Mouse (Mus musculus) urinary bladder, postnatal 4 days (tissue): ENCODE measurements around the gene Aldh1a2.

Experiments
- DNase-seq, 2 experiments: peaks; one replicate each; pipeline ENCODE4 v3.0.0; 2021 to 2022; ENCODE audit warnings: low spot score in 2 of 2

The Aldh1a2 gene

DNA sequence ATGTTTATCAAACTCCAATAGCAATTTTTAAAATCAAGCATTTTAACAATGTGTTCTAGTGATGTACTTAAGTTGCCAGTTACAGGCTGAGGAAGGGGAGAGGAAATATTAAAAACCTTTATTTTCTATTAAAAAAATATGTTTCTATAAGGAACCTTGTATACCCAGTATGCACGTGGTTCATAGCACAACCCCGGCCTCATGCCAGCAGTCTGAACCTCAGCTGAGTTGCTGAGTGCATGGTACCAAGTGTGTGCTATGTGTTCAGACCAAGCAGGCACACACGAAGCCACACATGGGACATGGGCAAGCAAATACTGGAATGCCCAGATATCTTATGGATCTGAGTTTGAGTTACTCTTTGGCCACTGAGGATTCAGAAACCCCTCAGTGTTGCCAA, 74.2 kb downstream of the Aldh1a2 start:
- no peak for DNase-seq

DNA sequence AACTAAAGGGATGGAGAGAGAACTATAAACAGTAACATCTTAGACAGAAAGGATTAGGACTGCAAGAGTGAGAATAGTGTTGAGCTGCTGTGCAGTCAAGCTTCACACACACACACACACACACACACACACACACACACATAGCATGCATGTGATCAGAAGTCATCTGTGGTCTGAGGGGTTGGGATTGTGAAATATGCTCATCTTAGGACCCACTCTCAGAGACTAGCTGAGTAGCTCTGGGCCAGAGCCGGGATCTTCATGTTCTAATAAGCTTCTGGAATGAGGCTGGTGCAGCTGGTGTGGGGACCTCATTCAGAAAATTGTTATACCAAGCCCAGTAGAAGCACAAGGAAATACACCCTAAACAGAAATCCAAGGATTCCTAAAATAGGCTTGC, 75.1 kb downstream of the Aldh1a2 start:
- DNase-seq, result no peak

DNA sequence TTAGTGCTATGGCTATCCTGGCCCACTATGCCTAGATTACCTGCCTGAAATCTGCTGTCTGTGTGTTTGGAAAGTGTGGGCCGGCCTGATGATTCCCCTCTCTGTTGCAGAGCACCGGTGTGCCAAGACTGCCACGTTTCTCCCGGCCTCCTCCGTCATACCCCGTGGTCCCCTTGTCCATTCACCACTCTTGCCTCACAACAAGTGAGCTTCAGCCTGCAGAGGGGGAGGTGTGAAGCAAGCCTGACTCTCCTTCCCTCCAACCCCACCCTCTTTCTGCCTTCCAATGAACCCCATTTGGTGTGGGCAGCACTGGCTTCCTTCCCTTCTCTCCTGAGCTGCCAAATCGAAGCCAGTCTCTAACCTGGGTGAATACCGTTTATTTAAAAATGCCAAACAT, 79.9 kb downstream of the Aldh1a2 start:
- no peak for DNase-seq

DNA sequence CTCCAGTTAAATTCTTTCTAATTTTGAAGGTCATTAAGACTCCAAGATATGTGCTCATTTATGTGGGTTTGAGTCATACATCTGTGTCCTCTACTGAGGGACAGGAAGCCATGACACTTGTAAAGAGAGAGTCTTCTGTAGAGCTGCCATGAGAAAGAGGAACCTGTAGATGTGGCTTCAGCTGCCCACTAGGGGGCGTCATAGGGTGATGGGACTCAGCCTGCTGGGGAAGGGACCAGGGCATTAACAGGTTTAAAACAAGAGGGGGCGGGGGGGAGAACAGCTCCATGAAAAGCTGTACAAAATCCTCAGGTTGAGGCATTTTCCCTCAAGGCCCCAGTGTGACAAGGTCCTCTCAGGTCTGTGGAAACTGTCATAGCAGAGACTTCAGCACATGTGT, 88.0 kb downstream of the Aldh1a2 start:
- DNase-seq, result no peak

DNA sequence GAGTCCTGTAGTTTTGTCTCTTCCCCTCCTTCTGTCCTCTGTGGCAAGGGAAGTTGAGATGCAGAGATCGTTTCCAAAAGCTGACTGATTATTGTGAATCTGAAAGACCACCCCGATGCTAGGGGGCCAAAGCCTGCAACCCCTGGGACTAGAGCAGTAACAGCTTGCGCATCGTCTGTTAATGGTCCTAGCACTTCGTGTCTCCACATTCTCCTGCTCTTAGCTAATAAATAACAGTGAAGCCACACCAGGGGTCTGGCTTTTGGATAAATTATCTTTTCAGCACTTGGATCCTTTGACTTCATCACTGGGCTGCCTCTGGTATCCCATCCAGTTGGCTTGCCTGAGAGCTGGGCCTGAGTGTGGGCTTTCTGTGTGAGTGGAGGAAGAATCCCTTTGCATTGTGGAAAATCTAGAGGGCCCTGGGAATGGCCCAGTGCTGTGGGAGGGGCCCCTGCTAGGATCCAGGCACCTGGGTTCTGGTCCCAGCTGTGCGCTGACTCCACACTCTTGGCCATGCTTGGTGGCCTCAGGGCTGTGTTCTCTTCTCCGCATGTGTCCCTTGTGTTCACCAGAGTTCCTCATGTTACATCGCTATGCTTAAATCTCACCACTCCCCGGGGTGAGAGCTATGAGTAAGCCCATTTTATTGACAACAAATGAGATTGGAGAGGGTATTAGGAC, 91.7 kb downstream of the Aldh1a2 start:
- DNase-seq, result no peak

DNA sequence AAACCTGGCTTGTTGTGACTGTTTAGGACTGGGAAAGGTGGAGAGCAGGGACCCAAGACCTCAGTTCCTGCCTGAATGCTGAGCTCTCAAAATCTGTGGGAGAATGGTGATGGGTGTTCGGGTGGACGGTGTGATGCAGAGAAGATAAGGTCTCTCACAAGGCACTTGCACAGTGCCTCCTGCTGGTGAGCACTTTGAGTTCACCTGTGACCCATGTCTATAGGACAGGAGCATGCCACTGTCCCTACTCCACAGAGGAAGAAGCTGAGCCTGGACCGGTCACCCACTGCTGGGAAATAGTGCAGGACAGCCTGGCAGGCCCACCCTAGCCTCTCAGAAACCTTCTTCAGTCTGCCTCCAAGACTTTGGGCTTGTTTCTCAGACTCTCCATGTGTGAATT, 100.4 kb downstream of the Aldh1a2 start:
- no peak for DNase-seq

DNA sequence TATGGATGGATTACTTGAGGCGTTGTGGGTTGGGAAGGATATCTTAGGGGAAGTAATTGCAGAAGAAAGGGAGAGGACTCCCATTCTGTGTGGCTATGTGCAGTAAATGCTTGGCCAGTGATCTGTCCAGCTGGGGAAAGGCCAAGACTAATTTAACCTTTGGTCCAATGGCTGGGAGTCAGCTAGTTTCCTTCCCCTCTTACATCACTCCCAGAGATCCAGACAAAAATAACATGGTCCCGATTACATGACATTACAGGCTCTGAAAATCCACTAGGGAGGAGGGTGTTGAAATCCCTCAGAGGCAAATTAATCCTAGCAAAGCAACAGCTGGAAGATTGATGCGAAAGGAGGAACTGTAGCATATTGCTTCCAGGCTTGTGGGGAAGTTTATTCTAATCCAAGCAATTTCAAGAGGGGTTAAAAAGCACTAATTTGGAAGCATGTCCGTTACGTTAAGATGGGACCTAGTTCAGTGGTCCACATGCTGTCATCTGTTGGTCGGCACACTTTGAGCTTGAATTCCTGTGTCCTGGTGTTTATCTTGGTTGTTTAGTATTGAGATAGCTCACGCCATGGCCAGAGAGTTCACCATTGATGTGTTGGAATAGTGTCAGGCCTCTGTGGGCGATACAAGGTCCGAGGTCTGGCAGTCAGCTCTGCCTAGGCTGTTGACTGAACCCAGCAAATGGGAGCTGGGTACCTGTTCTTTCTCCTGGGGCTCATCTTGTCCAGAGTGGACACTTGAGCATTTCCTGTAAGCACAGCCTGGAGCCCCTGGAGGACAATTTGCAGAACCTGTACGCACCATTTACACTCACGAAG, 101.7 kb downstream of the Aldh1a2 start:
- DNase-seq, result peak in 1 of 2 experiments; percentile 46

DNA sequence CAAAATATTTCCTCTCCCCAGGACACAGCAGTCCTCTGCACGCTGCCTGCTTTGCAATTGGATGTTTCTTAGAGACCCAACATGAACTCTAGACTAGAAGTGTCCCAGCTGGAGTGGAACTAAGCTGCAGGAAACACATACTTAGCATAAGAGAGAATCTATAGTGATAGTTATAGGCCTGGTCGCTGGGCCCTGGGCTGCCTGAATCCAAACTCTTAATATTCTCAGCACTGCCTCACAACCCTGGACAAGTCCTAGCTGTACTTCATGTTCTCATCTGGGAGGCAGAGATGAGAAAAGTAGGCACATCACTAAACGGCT, 102.3 kb downstream of the Aldh1a2 start:
- no peak for DNase-seq

DNA sequence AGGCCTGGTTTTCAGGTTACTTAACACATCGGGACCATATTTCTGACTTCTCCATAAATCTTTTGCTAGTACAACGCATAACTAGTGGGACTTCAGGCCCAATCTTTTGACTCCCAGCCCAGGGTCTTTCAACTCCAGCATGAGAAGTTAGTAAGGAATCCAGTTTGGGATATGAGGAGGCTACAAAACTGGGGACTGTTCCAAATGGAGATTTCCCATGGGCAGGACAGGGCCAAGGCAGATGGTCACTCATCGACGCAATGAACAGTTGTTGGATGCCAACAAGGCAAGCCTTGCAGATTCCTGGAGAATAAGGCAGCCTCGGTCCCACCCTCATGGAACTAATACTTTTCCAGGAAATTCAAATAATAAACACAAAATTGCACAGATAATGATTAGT, 104.2 kb downstream of the Aldh1a2 start:
- no peak for DNase-seq

DNA sequence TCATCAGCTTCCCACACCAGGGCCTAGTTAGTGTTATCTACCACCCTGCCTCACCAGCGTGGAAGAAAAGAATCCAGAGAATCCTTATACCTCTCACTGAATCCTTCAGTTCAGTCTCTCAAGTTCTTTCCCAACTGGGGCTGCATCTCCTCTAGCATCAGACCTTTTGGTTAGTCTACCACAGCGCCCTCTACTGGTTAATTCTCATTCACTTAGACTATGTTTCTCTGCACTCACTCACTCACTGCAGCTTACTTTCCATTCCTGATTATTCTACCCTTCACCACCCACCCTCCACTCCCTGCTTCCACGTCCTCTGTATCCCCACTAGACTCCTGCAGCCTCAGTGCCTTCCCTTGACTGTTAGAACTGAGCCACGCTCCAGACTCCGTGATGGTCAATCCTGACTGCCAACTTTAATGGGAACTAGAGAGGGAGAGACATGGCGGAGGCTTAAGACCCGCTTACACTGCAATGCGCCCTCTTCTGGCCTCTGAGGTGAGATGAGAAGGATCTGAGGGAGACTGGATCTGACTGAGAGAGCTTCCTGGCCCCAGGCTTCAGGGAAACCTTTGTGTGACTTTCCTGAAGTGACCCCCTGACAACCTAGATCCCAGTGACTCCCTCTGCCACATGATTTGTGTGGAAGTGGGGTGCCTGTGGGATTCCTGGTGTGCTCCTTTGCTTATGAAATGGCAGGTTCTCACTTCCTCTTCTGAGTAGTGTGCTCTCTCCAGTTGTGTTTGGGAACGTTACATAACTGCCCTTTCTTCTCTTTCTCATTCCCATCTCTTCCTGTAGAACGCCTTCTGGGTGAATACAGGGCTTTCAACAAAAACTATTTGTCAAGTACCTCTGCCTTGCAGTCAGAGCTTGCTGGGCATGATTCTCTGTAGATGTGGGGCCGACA, 104.9 kb downstream of the Aldh1a2 start:
- DNase-seq, result no peak

DNA sequence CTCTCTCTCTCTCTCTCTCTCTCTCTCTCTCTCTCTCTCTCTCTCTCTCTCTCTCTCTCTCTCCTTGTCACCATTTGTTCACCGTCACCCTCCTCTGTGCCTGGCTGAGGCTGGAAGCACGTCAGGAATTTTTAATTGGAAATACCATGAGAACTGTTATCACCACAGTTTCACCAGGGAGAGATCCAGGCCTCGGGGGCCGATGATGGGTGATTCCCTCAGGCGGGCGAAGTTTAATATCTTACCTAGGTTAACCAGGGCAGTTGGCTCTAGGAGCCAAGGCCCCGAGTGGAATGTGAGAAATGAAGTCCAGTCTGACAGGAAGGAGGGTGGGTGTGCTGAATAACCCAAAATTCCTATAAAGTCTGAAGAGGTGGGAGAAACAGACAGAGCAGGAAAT, 105.8 kb downstream of the Aldh1a2 start:
- no peak for DNase-seq

DNA sequence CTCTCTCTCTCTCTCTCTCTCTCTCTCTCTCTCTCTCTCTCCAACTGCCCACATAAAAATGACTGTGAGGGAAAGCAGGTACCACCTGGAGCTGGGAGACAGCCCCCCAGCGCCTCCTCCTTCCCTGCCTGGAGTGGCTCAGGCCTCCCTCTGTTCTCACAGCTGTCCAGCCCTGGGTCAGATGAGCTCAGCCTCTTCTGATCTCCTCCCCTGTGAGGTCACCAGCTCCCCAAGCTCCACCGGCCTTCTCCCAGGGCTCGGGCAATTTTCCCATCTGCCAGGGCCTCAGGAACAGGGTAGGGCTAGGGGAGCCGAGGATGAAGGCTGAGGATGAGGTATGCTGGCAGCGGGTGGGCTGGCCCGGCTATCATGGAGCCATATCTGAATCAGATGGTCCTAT, 106.3 kb downstream of the Aldh1a2 start:
- no peak for DNase-seq

DNA sequence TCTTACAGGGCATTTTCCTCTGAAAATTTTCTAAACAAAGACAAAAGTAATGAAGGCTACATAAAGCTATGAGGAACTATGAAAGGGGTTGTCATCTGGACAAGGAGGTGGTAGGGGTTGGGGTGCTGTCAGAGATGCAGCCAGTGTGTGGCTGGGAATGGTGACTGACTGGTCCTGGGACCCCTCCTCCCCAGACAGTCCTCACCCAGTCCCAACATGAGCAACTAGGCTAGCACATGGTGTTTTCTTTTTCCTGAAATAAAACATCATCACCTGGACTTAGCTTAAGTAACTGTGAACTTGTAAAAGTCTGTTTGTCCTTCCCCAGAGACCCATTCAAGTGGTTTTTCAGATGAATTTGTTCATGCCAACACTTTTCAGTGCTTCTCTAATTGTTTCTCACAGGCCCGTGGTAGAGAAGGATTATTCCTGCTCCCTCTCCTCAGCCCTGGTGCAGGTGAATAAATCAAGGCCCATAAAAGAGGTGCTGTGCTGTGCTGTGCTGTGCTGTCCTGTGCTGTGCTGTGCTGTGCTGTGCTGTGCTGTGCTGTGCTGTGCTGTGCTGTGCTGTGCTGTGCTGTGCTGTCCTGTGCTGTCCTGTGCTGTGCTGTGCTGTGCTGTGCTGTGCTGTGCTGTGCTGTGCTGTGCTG, 107.8 kb downstream of the Aldh1a2 start:
- no peak for DNase-seq

DNA sequence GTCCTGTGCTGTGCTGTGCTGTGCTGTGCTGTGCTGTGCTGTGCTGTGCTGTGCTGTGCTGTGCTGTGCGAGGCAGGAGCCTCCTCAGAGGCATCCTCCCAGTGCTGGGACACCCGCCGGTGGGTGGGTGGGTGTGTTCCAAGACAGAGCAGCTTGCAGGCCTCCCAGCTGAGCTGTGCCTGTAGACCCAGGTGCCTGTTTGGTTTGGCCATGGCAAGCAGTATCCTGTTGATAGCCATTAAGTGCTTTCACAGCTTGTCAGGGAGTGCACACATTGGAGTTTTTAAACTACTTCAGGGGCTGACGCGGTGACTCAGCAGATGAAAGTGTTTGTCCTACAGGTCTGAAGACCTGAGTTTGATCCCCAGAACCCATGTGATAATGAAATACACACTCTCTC, 108.5 kb downstream of the Aldh1a2 start:
- DNase-seq, result no peak

DNA sequence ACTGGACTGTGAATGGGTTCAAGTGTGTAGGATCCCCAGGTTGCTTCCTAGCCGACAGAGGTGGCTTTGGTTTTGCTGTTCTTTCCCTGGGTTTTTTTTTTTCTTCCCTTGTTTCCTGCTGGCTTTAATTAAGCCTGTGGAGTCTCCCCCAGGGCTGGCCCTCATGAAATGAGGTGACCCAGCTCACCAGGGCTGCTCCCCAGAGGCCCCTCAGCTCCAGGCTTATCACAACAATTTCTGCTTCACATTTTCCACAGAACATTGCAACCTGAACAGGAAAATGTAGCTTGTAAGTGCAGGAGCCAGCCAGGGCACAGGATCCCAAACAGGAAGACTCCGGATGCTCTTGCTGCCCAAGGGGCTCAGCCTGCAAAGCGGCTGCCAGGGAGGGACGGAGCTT, 110.7 kb downstream of the Aldh1a2 start:
- no peak for DNase-seq

DNA sequence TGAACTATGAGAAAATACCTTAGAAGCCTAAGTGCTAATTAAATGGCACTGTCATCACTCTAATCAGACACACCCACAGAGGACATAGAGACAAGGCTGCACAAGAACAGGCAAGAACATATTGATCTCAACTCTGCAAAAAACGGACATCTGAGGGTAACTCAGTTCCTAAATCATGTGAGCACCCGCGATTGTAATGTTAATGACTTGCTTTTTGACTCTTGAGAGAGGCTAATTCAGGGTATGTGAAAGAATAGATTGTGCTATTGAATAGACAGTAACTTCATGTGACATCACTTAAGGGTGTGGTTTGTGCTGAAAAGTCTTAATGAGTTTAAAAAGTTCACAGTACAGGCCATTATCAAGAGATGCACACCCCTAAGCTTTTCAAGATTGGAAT, 116.1 kb downstream of the Aldh1a2 start:
- no peak for DNase-seq

DNA sequence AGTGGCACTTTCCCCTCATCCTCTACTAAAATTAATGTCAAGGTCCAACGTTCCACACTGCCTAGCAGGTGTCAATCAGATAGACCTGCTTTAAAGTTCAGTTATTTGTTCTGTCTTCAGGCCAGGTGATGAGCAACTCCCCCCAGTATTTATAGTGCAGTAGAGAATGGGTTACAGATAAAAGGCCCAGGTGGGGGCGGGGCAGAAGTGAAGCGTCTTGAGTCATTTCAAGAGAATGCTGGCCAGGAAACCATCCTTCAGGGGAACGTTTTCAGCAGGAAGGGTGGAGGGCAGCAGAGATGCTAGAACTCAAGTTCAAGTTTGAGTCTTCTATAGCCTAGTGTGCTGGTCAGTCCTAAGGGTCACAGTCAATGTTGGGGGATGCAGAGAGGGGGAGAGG, 121.1 kb downstream of the Aldh1a2 start:
- no peak for DNase-seq

DNA sequence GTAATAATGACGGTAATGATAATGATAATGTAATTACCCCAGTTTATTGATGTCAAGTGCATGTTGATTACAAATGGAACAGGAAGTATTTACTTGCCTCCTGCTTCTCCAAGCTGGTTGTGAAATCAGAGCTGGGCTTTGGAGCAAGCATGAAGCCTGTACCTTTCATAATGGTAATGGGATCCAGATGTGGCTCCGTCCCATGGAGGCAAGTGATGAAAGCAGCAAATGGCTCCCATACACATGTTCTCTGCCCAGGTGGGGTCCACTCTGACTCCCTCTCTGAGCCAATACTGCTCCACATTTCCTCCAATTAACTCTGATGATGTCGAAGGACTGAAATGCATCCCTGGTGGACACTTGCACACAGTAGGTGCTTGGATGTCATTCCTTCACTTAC, 121.8 kb downstream of the Aldh1a2 start:
- DNase-seq, result no peak

DNA sequence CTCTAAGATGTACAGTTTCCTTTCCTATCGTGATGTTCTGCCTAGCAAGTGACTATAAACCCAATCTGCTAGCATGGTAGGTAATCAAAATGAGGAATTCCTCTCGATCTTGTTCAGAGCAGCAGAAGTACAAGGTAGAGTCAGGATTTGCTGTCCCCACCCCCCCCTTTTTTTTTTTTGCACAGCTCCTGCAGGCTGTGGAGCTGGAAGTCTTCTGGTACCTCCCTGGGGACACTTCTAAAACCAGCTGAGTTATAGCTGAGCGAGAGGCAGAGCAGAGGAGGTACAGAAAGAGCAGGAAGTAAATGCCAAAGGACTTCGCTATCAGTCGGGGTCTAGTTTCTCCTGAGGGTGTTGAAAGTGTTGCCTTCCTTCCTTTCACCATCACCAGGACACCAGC, 124.5 kb downstream of the Aldh1a2 start:
- DNase-seq, result no peak
